Mouse (Mus musculus) embryonic fibroblast, embryonic 13.5 days (primary cell): ENCODE results near the gene Gabarap.

Experiments used
- CTCF ChIP-seq: IDR thresholded peaks from 2 replicates; pipeline ENCODE4 v1.5.1; 2011; ENCODE audit warnings: mild to moderate bottlenecking, control low read depth, low read length, moderate library complexity, borderline replicate concordance; ENCODE audit not compliant: insufficient read depth
- POLR2A ChIP-seq: IDR thresholded peaks from 2 replicates; pipeline ENCODE4 v1.6.1; 2011; ENCODE audit warnings: low read depth, mild to moderate bottlenecking, control low read depth, low read length, moderate library complexity

DNA sequence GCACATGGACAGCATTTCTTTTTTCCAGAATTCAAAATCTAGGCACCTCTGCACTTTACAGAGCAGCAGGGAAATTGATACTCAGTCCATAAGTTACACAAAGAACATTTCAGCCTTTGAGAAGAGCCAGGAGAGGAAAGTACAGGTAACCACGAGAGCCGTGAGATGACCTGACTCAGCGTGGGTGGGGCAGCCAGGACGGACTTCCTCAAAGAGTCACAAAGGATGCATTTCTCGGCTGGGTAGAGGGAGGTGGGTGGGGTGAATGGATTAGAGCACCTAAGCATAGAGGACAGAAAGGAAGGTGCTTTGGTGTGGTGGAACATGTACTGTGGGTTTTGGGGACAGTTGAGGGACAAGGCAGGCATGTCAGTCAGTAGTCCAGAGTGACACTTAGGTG is 29.1 kb upstream of the Gabarap start:
- no peak for TF ChIP-seq CTCF
- no peak for TF ChIP-seq POLR2A
